Mouse (Mus musculus): ENCODE data around the gene Hdac4. TPM values are rescaled to one million over a fixed set of nuclear protein-coding genes. Genes with fewer than 3 reads are reported as not detected.

Hdac4 gene
- polyA plus RNA-seq, 1 experiment from 2014 or later: 20.8 TPM

- Histone ChIP-seq H3K4me3 (no peak overlapping the region), H3K27ac (replicated peaks) (no peak overlapping the region), H3K36me3 (replicated peaks) (no peaks in the 10 kb centered on the region), H3K4me1 (no peaks in the 10 kb centered on the region), H3K27me3 (replicated peaks; ENCODE audit: low read depth, poor library complexity, severe bottlenecking) (no peaks in the 10 kb centered on the region), H3K9me3 (no peaks in the 10 kb centered on the region)
- no peak for DNase-seq (ENCODE audit: low spot score)
- 86% methylated on average over 3 of the region's 3 CpGs for WGBS
These were observed 5.0 kb downstream of the Hdac4 start for GRCm38 (mm10) chr1:92190463-92190862.

GRCm38 (mm10) chr1:92187137-92187536 lies 8.4 kb downstream of the Hdac4 start:
- Histone ChIP-seq H3K9me3 (no peaks in the 10 kb centered on the region), H3K36me3 (replicated peaks) (no peaks in the 10 kb centered on the region), H3K27me3 (replicated peaks; ENCODE audit: low read depth, poor library complexity, severe bottlenecking) (no peaks in the 10 kb centered on the region), H3K27ac (replicated peaks) (no peak overlapping the region), H3K4me1 (no peaks in the 10 kb centered on the region), H3K4me3 (no peak overlapping the region)
- DNase-seq (ENCODE audit: low spot score): no peak
- WGBS: 90% methylated on average over 3 of the region's 3 CpGs

- Histone ChIP-seq H3K4me3 (no peak overlapping the region), H3K27me3 (replicated peaks; ENCODE audit: low read depth, poor library complexity, severe bottlenecking) (no peaks in the 10 kb centered on the region), H3K27ac (replicated peaks) (no peak overlapping the region), H3K4me1 (peaks cover 9% of the 10 kb centered on the region), H3K9me3 (no peaks in the 10 kb centered on the region), H3K36me3 (replicated peaks) (no peaks in the 10 kb centered on the region)
- no peak for DNase-seq (ENCODE audit: low spot score)
- 81% methylated on average over 1 of the region's 1 CpGs for WGBS
These were observed 10.9 kb downstream of the Hdac4 start for GRCm38 (mm10) chr1:92184600-92184999.

GRCm38 (mm10) chr1:92183101-92183790 lies 12.3 kb downstream of the Hdac4 start:
- H3K9me3 ChIP-seq: no peaks in the 10 kb centered on the region
- WGBS: 80% methylated on average over 5 of the region's 5 CpGs

GRCm38 (mm10) chr1:92181970-92182369 lies 13.5 kb downstream of the Hdac4 start:
- H3K27me3 ChIP-seq (replicated peaks; ENCODE audit: low read depth, poor library complexity, severe bottlenecking): no peaks in the 10 kb centered on the region
- WGBS: 73% methylated on average over 2 of the region's 2 CpGs
- H3K9me3 ChIP-seq: no peaks in the 10 kb centered on the region
- no peak overlapping the region for H3K4me3 ChIP-seq
- peaks cover 31% of the 10 kb centered on the region for H3K4me1 ChIP-seq
- no peak for DNase-seq (ENCODE audit: low spot score)
- no peaks in the 10 kb centered on the region for H3K36me3 ChIP-seq (replicated peaks)
- no peak overlapping the region for H3K27ac ChIP-seq (replicated peaks)

More at GRCm38 (mm10) chr1:92183101-92183790, 12.3 kb downstream of the Hdac4 start:
- Histone ChIP-seq H3K4me1 (peaks cover 18% of the 10 kb centered on the region), H3K27me3 (replicated peaks; ENCODE audit: low read depth, poor library complexity, severe bottlenecking) (no peaks in the 10 kb centered on the region), H3K4me3 (no peak overlapping the region), H3K27ac (replicated peaks) (no peak overlapping the region), H3K36me3 (replicated peaks) (no peaks in the 10 kb centered on the region)
- no peak for DNase-seq (ENCODE audit: low spot score)

GRCm38 (mm10) chr1:92180141-92181137 lies 15.1 kb downstream of the Hdac4 start:
- peak overlapping the region; percentile 97 for H3K27ac ChIP-seq (replicated peaks)
- no peaks in the 10 kb centered on the region for H3K27me3 ChIP-seq (replicated peaks; ENCODE audit: low read depth, poor library complexity, severe bottlenecking)
- 1% methylated on average over 97 of the region's 97 CpGs for WGBS
- H3K4me1 ChIP-seq: peaks cover 35% of the 10 kb centered on the region
- no peaks in the 10 kb centered on the region for H3K9me3 ChIP-seq
- DNase-seq (ENCODE audit: low spot score): peak; percentile 100
- H3K4me3 ChIP-seq: peak overlapping the region; percentile 86
- no peaks in the 10 kb centered on the region for H3K36me3 ChIP-seq (replicated peaks)

- Histone ChIP-seq H3K9me3 (no peaks in the 10 kb centered on the region), H3K36me3 (replicated peaks) (no peaks in the 10 kb centered on the region; the same call in 1 of the 2 replicates), H3K27me3 (replicated peaks; ENCODE audit: low read depth, poor library complexity, severe bottlenecking) (no peaks in the 10 kb centered on the region), H3K4me3 (peak overlapping the region; percentile 86), H3K4me1 (peaks cover 43% of the 10 kb centered on the region), H3K27ac (replicated peaks) (peak overlapping the region; percentile 97)
- DNase-seq (ENCODE audit: low spot score): peak; percentile 73
- 1% methylated on average over 61 of the region's 61 CpGs for WGBS
These were observed 16.0 kb downstream of the Hdac4 start for GRCm38 (mm10) chr1:92179489-92180006.

- 8% methylated on average over 11 of the region's 11 CpGs for WGBS
- Histone ChIP-seq H3K4me1 (peaks cover 44% of the 10 kb centered on the region), H3K36me3 (replicated peaks) (no peaks in the 10 kb centered on the region; the same call in 1 of the 2 replicates), H3K27me3 (replicated peaks; ENCODE audit: low read depth, poor library complexity, severe bottlenecking) (no peaks in the 10 kb centered on the region), H3K4me3 (peak overlapping the region; percentile 86), H3K9me3 (no peaks in the 10 kb centered on the region), H3K27ac (replicated peaks) (peak overlapping the region; percentile 97)
- peak; percentile 35 for DNase-seq (ENCODE audit: low spot score)
These were observed 16.4 kb downstream of the Hdac4 start for GRCm38 (mm10) chr1:92179070-92179469.

- Histone ChIP-seq H3K4me3 (peak overlapping the region; percentile 86), H3K4me1 (peaks cover 50% of the 10 kb centered on the region), H3K27ac (replicated peaks) (peak overlapping the region; percentile 67), H3K36me3 (replicated peaks) (no peaks in the 10 kb centered on the region; the same call in 1 of the 2 replicates), H3K27me3 (replicated peaks; ENCODE audit: low read depth, poor library complexity, severe bottlenecking) (no peaks in the 10 kb centered on the region), H3K9me3 (no peaks in the 10 kb centered on the region)
- 41% methylated on average over 10 of the region's 10 CpGs for WGBS
- peak; percentile 62 for DNase-seq (ENCODE audit: low spot score)
These were observed 17.2 kb downstream of the Hdac4 start for GRCm38 (mm10) chr1:92178021-92178895.

- DNase-seq (ENCODE audit: low spot score): no peak
- Histone ChIP-seq H3K4me3 (peak overlapping the region; percentile 86), H3K36me3 (replicated peaks) (no peaks in the 10 kb centered on the region; the same call in 1 of the 2 replicates), H3K9me3 (no peaks in the 10 kb centered on the region), H3K4me1 (peaks cover 54% of the 10 kb centered on the region), H3K27me3 (replicated peaks; ENCODE audit: low read depth, poor library complexity, severe bottlenecking) (no peaks in the 10 kb centered on the region), H3K27ac (replicated peaks) (0 out of 2 replicates have a peak overlapping the region, but pooled peaks have one; percentile 51)
- 58% methylated on average over 5 of the region's 5 CpGs for WGBS
These were observed 17.9 kb downstream of the Hdac4 start for GRCm38 (mm10) chr1:92177599-92177998.

- H3K27ac ChIP-seq (replicated peaks): peak overlapping the region; percentile 51; the same call in 1 of the 2 replicates
- peak; percentile 10 for DNase-seq (ENCODE audit: low spot score)
- peaks cover 54% of the 10 kb centered on the region for H3K4me1 ChIP-seq
- H3K36me3 ChIP-seq (replicated peaks): no peaks in the 10 kb centered on the region; the same call in 1 of the 2 replicates
- 58% methylated on average over 3 of the region's 3 CpGs for WGBS
- peak overlapping the region; percentile 86; the same call in 1 of the 2 replicates for H3K4me3 ChIP-seq
- H3K27me3 ChIP-seq (replicated peaks; ENCODE audit: low read depth, poor library complexity, severe bottlenecking): no peaks in the 10 kb centered on the region
- H3K9me3 ChIP-seq: no peaks in the 10 kb centered on the region
These were observed 18.3 kb downstream of the Hdac4 start for GRCm38 (mm10) chr1:92177196-92177595.
